Mouse (Mus musculus) stomach, embryonic 16.5 days (tissue): ENCODE measurements around the gene Lmna. TPM values are rescaled to one million over a fixed set of nuclear protein-coding genes. Genes with fewer than 3 reads are reported as not detected.

Experiments used
- ATAC-seq: fragments of 200-750 bp; cut with Nextera tagmentation; 2 replicates; pipeline ENCODE4 v1.8.0; 2017; ENCODE audit warnings: moderate number of reproducible peaks, moderate TSS enrichment; ENCODE audit not compliant: insufficient read depth, low FRiP score
- H3K27ac ChIP-seq: fragments of 300-500 bp; sonication (generic); 2 replicates; pipeline ENCODE4 v1.5.1; 2014; ENCODE audit warnings: low read length
- H3K27me3 ChIP-seq: fragments of 300-500 bp; sonication (generic); 2 replicates; pipeline ENCODE4 v1.6.1; 2014; ENCODE audit warnings: low read length, control low read depth, mixed read lengths; ENCODE audit not compliant: control insufficient read depth, insufficient read depth
- H3K36me3 ChIP-seq: fragments of 300-500 bp; sonication (generic); 2 replicates; pipeline ENCODE4 v1.6.1; 2014; ENCODE audit warnings: low read length; ENCODE audit not compliant: control insufficient read depth, insufficient read depth
- H3K4me1 ChIP-seq: fragments of 300-500 bp; sonication (generic); 2 replicates; pipeline ENCODE4 v1.6.1; 2014; ENCODE audit warnings: low read length, control low read depth, mixed read lengths; ENCODE audit not compliant: control insufficient read depth, insufficient read depth
- H3K4me2 ChIP-seq: fragments of 300-500 bp; sonication (generic); 2 replicates; pipeline ENCODE4 v1.6.1; 2014; ENCODE audit warnings: low read depth, low read length, mixed read lengths
- H3K4me3 ChIP-seq: fragments of 300-500 bp; sonication (generic); replicated peaks from 2 replicates; pipeline ENCODE4 v1.5.1; 2014; ENCODE audit warnings: mild to moderate bottlenecking, low read length
- H3K9ac ChIP-seq: fragments of 300-500 bp; sonication (generic); 2 replicates; pipeline ENCODE4 v1.6.1; 2014; ENCODE audit warnings: low read length
- H3K9me3 ChIP-seq: fragments of 300-500 bp; sonication (generic); replicated peaks from 2 replicates; pipeline ENCODE4 v1.6.1; 2016; ENCODE audit warnings: low read length, control low read depth; ENCODE audit not compliant: control insufficient read depth
- WGBS: fragments of 180-500 bp; shearing (Covaris S2); extraction: QIAGEN DNeasy Blood & Tissue Kit; methylation state at CpG from one replicate; pipeline ENCODE4 v1.1.7; 2014; 5-methylcytosine and 5-hydroxymethylcytosine counted together
- polyA plus RNA-seq: library from polyadenylated mRNA; unstranded; fragments of >200 nt; fragmentation: Nextera tagmentation; extraction: Ambion mirVana; gene quantifications from 2 replicates; pipeline ENCODE4 v1.2.1, GENCODE M21; 2015

Lmna gene
- polyA plus RNA-seq, 1 experiment from 2014 or later = 266 TPM

GRCm38 (mm10) chr3:88483621-88484020, 26.1 kb downstream of the Lmna start:
- H3K4me2 ChIP-seq = no peak overlapping the region
- no peak overlapping the region for H3K4me3 ChIP-seq
- WGBS = 7% methylated on average over 5 of the region's 5 CpGs
- no peak for ATAC-seq
- no peaks in the 10 kb centered on the region for H3K27me3 ChIP-seq
- H3K9ac ChIP-seq = no peak overlapping the region
- peaks cover 29% of the 10 kb centered on the region for H3K36me3 ChIP-seq
- H3K27ac ChIP-seq = no peak overlapping the region
- H3K9me3 ChIP-seq = no peaks in the 10 kb centered on the region
- peaks cover 7% of the 10 kb centered on the region for H3K4me1 ChIP-seq

- 79% methylated on average over 8 of the region's 8 CpGs for WGBS
- Histone ChIP-seq H3K4me1 (peaks cover 2% of the 10 kb centered on the region), H3K9me3 (no peaks in the 10 kb centered on the region), H3K4me2 (no peak overlapping the region), H3K36me3 (peaks cover 29% of the 10 kb centered on the region), H3K4me3 (no peak overlapping the region), H3K9ac (no peak overlapping the region), H3K27me3 (no peaks in the 10 kb centered on the region), H3K27ac (no peak overlapping the region)
- 0 out of 2 replicates have a peak, but pooled peaks have one; percentile 23 for ATAC-seq
Observed at GRCm38 (mm10) chr3:88483141-88483540, 26.6 kb downstream of the Lmna start.

DNA sequence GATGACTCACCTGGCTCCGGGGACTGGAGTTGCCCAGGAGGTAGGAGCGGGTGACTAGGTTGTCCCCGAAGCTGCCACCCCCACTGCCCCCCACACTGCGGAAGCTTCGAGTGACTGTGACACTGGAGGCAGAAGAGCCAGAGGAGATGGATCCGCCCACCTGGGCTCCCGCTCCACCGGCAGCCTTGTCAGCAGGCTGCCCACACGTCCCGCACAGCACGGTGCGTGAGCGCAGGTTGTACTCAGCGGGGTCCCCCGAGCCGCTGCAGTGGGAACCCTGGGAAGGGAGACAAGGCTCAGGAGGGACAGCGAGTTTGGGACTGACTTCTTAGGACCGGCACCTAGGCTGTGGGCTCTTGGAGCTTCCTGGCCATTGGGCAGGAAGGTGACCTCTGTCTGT, 27.4 kb downstream of the Lmna start:
- Histone ChIP-seq H3K4me3 (no peak overlapping the region), H3K4me2 (no peak overlapping the region), H3K36me3 (peaks cover 29% of the 10 kb centered on the region), H3K9me3 (no peaks in the 10 kb centered on the region), H3K9ac (no peak overlapping the region; the same call in 1 of the 2 replicates), H3K4me1 (0 out of 2 replicates have a peak, but pooled peaks cover 2% of the 10 kb centered on the region), H3K27me3 (no peaks in the 10 kb centered on the region), H3K27ac (no peak overlapping the region)
- WGBS = 46% methylated on average over 18 of the region's 18 CpGs
- ATAC-seq = no peak

DNA sequence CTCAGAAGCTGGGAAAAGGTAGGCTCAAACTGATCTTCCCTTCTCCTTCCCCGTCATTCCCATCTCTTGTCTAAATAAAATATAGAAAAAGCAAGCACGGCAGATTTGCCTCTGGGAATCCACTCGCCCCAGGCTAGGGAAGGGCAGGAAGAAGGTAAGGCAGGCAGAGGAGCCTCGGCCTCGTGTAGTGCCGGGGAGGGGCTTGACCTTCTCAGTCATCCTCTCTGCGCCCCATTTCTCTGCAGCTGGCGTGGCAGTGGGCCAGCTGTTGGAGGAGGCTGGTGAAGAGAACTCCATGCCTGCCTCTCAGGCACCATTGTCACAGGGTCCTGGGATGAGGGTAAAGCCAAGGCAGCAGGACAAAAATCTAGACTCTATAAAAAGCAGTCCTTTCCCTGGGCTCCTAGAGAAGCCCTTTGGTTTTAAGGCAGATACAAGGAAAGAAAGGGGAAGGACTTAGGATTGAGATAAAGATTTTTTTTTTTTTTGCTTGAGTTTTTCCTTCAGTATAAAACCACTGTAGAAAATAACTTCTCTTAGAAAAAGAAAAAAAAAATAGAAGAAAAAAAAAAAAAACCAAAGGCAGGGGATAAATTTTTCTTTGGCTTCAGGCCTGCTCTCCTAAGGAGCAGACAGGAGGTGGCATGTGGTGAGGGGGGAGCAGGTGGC, 28.2 kb downstream of the Lmna start:
- 57% methylated on average over 8 of the region's 8 CpGs for WGBS
- Histone ChIP-seq H3K27ac (no peak overlapping the region), H3K4me1 (0 out of 2 replicates have a peak, but pooled peaks cover 2% of the 10 kb centered on the region), H3K4me2 (no peak overlapping the region), H3K9me3 (no peaks in the 10 kb centered on the region), H3K9ac (no peak overlapping the region), H3K36me3 (peaks cover 25% of the 10 kb centered on the region), H3K4me3 (no peak overlapping the region), H3K27me3 (no peaks in the 10 kb centered on the region)
- ATAC-seq = no peak

DNA sequence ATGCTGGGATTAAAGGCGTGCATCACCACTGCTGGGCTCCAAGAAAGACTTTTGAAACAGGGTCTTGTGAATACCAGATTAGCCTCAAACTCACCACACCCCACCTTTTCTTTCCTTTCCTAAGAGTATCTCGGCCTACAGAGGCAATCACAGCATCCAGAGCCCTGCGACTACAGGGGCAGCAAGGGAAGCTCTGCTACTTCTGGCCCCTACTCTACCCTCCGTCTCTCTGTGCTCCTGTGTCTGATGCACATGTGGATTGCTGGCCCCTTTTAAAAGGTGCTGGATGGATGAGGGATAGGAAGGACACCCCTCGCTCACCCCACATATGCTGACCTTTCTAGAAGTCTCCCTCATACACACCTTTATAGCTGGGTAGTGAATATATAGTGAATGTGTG, 29.1 kb downstream of the Lmna start:
- ATAC-seq = no peak
- Histone ChIP-seq H3K4me1 (0 out of 2 replicates have a peak, but pooled peaks cover 2% of the 10 kb centered on the region), H3K27me3 (no peaks in the 10 kb centered on the region), H3K4me3 (no peak overlapping the region), H3K4me2 (no peak overlapping the region), H3K36me3 (peaks cover 17% of the 10 kb centered on the region), H3K9me3 (no peaks in the 10 kb centered on the region), H3K9ac (no peak overlapping the region), H3K27ac (no peak overlapping the region)
- 90% methylated on average over 5 of the region's 5 CpGs for WGBS

DNA sequence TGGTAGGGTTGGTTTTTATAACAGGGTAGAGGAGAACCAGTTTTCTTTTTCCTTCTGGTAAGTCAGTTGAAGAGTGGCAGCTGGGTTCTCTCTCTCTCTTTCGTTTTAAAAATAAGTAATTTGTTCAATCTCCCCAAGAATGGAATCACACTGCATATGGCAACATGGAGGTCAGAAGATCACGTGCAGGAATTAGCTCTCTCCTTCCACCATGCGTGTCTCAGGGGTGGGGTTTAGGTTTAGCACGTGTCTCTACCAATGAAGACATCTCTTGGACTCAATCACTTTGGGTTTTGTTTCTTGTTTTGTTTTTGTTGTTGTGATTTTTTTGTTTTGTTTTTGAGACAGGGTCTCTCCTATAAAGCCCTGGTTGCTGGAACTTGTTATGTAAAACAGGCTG, 29.9 kb downstream of the Lmna start:
- no peak for ATAC-seq
- WGBS = 72% methylated on average over 4 of the region's 4 CpGs
- Histone ChIP-seq H3K9ac (no peak overlapping the region), H3K36me3 (peaks cover 16% of the 10 kb centered on the region), H3K4me3 (no peak overlapping the region), H3K4me2 (no peak overlapping the region), H3K9me3 (no peaks in the 10 kb centered on the region), H3K4me1 (0 out of 2 replicates have a peak, but pooled peaks cover 2% of the 10 kb centered on the region), H3K27me3 (no peaks in the 10 kb centered on the region), H3K27ac (no peak overlapping the region)

- 0 out of 2 replicates have a peak, but pooled peaks cover 2% of the 10 kb centered on the region for H3K4me1 ChIP-seq
- no peak for ATAC-seq
- H3K27me3 ChIP-seq = no peaks in the 10 kb centered on the region
- WGBS = 41% methylated on average over 3 of the region's 3 CpGs
- H3K9me3 ChIP-seq = no peaks in the 10 kb centered on the region
- no peak overlapping the region for H3K4me2 ChIP-seq
- H3K9ac ChIP-seq = no peak overlapping the region
- no peak overlapping the region for H3K4me3 ChIP-seq
- H3K36me3 ChIP-seq = peaks cover 16% of the 10 kb centered on the region
- H3K27ac ChIP-seq = no peak overlapping the region
Observed at GRCm38 (mm10) chr3:88479163-88479562, 30.6 kb downstream of the Lmna start.

GRCm38 (mm10) chr3:88477735-88478134, 32.0 kb downstream of the Lmna start:
- H3K36me3 ChIP-seq = peaks cover 8% of the 10 kb centered on the region
- H3K27me3 ChIP-seq = no peaks in the 10 kb centered on the region
- peak; percentile 87 for ATAC-seq
- no peak overlapping the region for H3K4me3 ChIP-seq
- H3K4me1 ChIP-seq = 0 out of 2 replicates have a peak, but pooled peaks cover 2% of the 10 kb centered on the region
- H3K27ac ChIP-seq = no peak overlapping the region
- H3K9me3 ChIP-seq = no peaks in the 10 kb centered on the region
- no peak overlapping the region for H3K4me2 ChIP-seq
- 2% methylated on average over 8 of the region's 8 CpGs for WGBS
- no peak overlapping the region for H3K9ac ChIP-seq

DNA sequence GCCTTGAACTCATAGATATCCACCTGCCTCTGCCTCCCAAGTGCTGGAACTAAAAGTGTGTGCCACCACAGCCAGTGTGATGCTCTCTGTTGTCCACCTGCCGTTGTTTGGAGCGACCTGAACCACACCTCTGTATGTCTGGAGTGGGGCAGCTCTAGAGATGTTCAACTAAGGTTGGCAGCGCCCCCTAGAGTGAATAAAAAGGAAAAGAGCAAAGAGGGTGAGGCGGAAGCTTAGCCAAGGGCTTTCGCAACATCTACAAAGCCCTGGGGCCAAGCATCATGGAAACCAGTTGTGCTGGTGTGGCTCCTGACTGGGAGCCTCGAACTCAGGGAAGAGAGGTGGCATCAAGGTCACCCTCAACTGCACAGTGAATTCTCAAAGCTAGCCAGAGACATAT, 33.4 kb downstream of the Lmna start:
- WGBS = 64% methylated on average over 6 of the region's 6 CpGs
- 0 out of 2 replicates have a peak, but pooled peaks cover 2% of the 10 kb centered on the region for H3K4me1 ChIP-seq

More for the DNA sequence above, 33.4 kb downstream of the Lmna start:
- Histone ChIP-seq H3K4me3 (no peak overlapping the region), H3K9ac (no peak overlapping the region), H3K9me3 (no peaks in the 10 kb centered on the region), H3K27me3 (no peaks in the 10 kb centered on the region), H3K4me2 (no peak overlapping the region), H3K36me3 (no peaks in the 10 kb centered on the region), H3K27ac (no peak overlapping the region)
- no peak for ATAC-seq
